Mouse (Mus musculus): ENCODE data around the gene Cox14. TPM values are rescaled to one million over a fixed set of nuclear protein-coding genes. Genes with fewer than 3 reads are reported as not detected.
A peak's percentile ranks its signal among the peaks of the same experiment; 100 is the strongest.

Cox14 gene
- total and polyA plus RNA-seq, 3 experiments = 113 to 125 TPM; not detected in 1

DNA sequence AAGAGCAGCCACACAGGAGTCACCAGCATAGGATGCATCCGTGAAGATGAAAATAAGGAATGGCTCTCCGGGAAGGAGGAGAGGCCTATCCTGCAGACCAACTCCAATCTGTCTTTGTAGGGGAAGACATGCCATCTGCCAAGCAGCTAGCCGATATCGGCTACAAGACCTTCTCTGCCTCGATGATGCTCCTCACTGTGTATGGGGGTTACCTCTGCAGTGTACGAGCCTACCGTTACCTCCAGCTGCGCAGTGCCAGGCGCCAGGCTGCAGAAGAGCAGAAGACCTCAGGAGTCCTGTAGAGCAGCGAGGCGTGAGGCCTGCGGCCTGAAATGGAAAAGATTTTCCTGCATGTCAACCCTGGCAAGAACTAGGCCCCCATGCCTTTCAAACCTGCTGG is 2.1 kb downstream of the Cox14 start (continued):
- no peak for TF ChIP-seq TAL1 (IDR thresholded peaks at IDR 0.05; ENCODE audit: low read length)
- TF ChIP-seq CTCF (IDR thresholded peaks at IDR 0.05 in 2 of 3, conservative IDR thresholded peaks at IDR 0.05 in 1 of 3; ENCODE audit: control insufficient read depth in 1 of 3, insufficient read depth in 1 of 3, low read depth in 2 of 3, low read length in 3 of 3, poor library complexity in 1 of 3, severe bottlenecking in 1 of 3) = no peak
- no peak for TF ChIP-seq USF1 (IDR thresholded peaks at IDR 0.05; ENCODE audit: low read depth, low read length)
- no peak for TF ChIP-seq ETS1 (IDR thresholded peaks at IDR 0.05; ENCODE audit: low read depth, low read length)

DNA sequence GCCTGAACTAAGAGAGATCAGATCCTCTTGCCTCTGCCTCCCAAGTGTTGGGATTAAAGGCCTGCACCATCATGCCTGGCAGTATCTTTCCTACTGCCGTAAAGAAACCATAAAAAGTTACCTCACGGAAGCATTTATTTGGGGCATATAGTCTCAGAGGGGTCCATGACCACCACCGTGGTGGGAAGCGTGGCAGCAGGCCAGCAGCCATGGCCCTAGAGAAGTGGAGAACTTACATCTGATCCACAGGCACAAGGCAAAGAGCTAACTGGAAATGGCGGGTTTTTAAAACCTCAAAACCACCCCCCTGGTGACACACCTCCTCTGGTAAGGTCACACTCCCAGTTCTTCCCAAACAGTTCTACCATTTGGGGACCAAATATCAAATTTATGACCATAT is 2.8 kb downstream of the Cox14 start:
- H3K79me2 ChIP-seq (ENCODE audit: control insufficient read depth, insufficient read depth, low read length, poor library complexity) = peaks cover 13% of the 10 kb centered on the region
- TF ChIP-seq POLR2AphosphoS5 (IDR thresholded peaks at IDR 0.05; ENCODE audit: borderline replicate concordance, low read depth, low read length) (no peak), ZNF384 (IDR thresholded peaks at IDR 0.05; ENCODE audit: low read depth, low read length) (no peak), RAD21 (IDR thresholded peaks at IDR 0.05; ENCODE audit: low read depth, low read length) (no peak), USF1 (IDR thresholded peaks at IDR 0.05; ENCODE audit: low read depth, low read length) (no peak), GATA1 (IDR thresholded peaks at IDR 0.05; ENCODE audit: low read depth, low read length) (no peak), RCOR1 (IDR thresholded peaks at IDR 0.05; ENCODE audit: low read depth, low read length) (no peak), TAL1 (IDR thresholded peaks at IDR 0.05; ENCODE audit: low read length) (no peak), ETS1 (IDR thresholded peaks at IDR 0.05; ENCODE audit: low read depth, low read length) (no peak)
- DNase-seq (ENCODE audit: low read depth, low spot score) = no peak
- no peaks in the 10 kb centered on the region for H3K27me3 ChIP-seq (ENCODE audit: control insufficient read depth in 1 of 2, insufficient read depth in 2 of 2, low read length in 2 of 2)
- H3K9me3 ChIP-seq (replicated peaks; ENCODE audit: insufficient read depth, low read length) = no peaks in the 10 kb centered on the region
- no peak overlapping the region for H3K9ac ChIP-seq (ENCODE audit: control insufficient read depth, low read depth, low read length, poor library complexity, severe bottlenecking)
- H3K27ac ChIP-seq (ENCODE audit: control insufficient read depth, low read depth, low read length) = no peak overlapping the region
- peaks cover 0 to 15% of the 10 kb centered on the region in 2 experiments; a peak in 2 of 4 replicates for H3K4me1 ChIP-seq (ENCODE audit: control insufficient read depth in 1 of 2, insufficient read depth in 2 of 2, low read length in 2 of 2)
- peaks cover 6 to 10% of the 10 kb centered on the region in 2 experiments for H3K36me3 ChIP-seq (ENCODE audit: control insufficient read depth in 1 of 2, insufficient read depth in 2 of 2, low read length in 2 of 2)
- no peak overlapping the region for H3K4me3 ChIP-seq (ENCODE audit: control insufficient read depth in 1 of 2, insufficient read depth in 1 of 2, low read depth in 2 of 2, low read length in 2 of 2)

DNA sequence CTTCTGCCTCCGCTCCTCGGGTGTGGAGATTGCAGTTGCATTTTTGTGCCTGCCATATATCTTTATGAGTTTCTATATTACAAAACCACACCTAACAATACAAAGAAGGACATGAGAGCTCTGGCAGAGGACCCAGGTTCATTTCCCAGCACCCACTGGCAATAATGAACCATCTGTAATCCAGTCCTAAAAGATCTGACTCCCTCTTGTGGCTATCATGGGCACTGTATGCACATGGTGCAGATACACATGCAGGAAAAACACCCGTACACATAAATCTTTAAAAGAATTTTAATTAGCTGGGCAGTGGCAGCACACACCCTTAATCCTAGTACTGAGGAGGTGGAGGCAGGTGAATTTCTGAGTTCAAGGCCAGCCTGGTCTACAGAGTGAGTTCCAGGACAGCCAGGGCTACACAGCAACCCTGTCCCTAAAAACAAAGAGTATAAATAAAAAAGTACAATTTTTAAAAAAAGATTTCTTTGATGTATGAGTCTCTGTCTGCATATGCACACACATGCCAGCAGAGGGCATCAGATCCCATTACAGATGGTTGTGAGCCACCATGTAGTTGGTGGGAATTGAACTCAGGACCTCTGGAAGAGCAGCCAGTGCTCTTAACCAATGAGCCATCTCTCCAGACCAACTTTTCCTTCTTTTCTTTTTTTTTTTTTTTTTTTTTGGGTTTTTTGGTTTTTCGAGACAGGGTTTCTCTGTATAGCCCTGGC is 3.8 kb downstream of the Cox14 start:
- H3K36me3 ChIP-seq (ENCODE audit: control insufficient read depth in 1 of 2, insufficient read depth in 2 of 2, low read length in 2 of 2) = peaks cover 6 to 10% of the 10 kb centered on the region in 2 experiments
- TF ChIP-seq NRF1 (IDR thresholded peaks at IDR 0.05; ENCODE audit: insufficient read depth, low read depth, low read length, poor library complexity, severe bottlenecking) (no peak), NELFE (IDR thresholded peaks at IDR 0.05; ENCODE audit: low read depth, low read length) (no peak), HCFC1 (IDR thresholded peaks at IDR 0.05; ENCODE audit: low read depth, low read length) (no peak), TCF12 (IDR thresholded peaks at IDR 0.05; ENCODE audit: low read depth, low read length) (no peak), SMC3 (IDR thresholded peaks at IDR 0.05; ENCODE audit: low read depth, low read length) (peak; percentile 45), MXI1 (IDR thresholded peaks at IDR 0.05; ENCODE audit: low read depth, low read length) (no peak), CHD2 (IDR thresholded peaks at IDR 0.05; ENCODE audit: low read length) (no peak), MAFK (IDR thresholded peaks at IDR 0.05; ENCODE audit: borderline replicate concordance, low read depth, low read length) (no peak), GABPA (IDR thresholded peaks at IDR 0.05; ENCODE audit: low read depth, low read length) (no peak), ZMIZ1 (IDR thresholded peaks at IDR 0.05; ENCODE audit: low read depth, low read length) (no peak), UBTF (IDR thresholded peaks at IDR 0.05; ENCODE audit: borderline replicate concordance, insufficient read depth, low read depth, low read length) (no peak), EP300 (IDR thresholded peaks at IDR 0.05; ENCODE audit: low read depth in 1 of 2, low read length in 2 of 2) (no peak), BHLHE40 (IDR thresholded peaks at IDR 0.05; ENCODE audit: borderline replicate concordance, low read depth, low read length) (no peak), MYC (IDR thresholded peaks at IDR 0.05; ENCODE audit: low read depth, low read length) (no peak), ZNF384 (IDR thresholded peaks at IDR 0.05; ENCODE audit: low read depth, low read length) (0 out of 2 replicates have a peak, but pooled peaks have one; percentile 17), POLR2AphosphoS2 (IDR thresholded peaks at IDR 0.05; ENCODE audit: low read length) (no peak), TAL1 (IDR thresholded peaks at IDR 0.05; ENCODE audit: low read length) (no peak), MYB (IDR thresholded peaks at IDR 0.05; ENCODE audit: low read depth, low read length) (no peak), E2F4 (IDR thresholded peaks at IDR 0.05; ENCODE audit: borderline replicate concordance, low read depth, low read length) (no peak), CTCF (IDR thresholded peaks at IDR 0.05 in 2 of 3, conservative IDR thresholded peaks at IDR 0.05 in 1 of 3; ENCODE audit: control insufficient read depth in 1 of 3, insufficient read depth in 1 of 3, low read depth in 2 of 3, low read length in 3 of 3, poor library complexity in 1 of 3, severe bottlenecking in 1 of 3) (peak; percentile 14 to 40 (median 37); a peak in 3 of 6 replicates), ZC3H11A (IDR thresholded peaks at IDR 0.05; ENCODE audit: low read depth, low read length) (peak; percentile 19; the same call in 1 of the 2 replicates)

More for the DNA sequence above, 3.8 kb downstream of the Cox14 start:
- Histone ChIP-seq H3K79me2 (ENCODE audit: control insufficient read depth, insufficient read depth, low read length, poor library complexity) (peaks cover 13% of the 10 kb centered on the region), H3K9ac (ENCODE audit: control insufficient read depth, low read depth, low read length, poor library complexity, severe bottlenecking) (no peak overlapping the region), H3K27me3 (ENCODE audit: control insufficient read depth in 1 of 2, insufficient read depth in 2 of 2, low read length in 2 of 2) (no peaks in the 10 kb centered on the region), H3K4me3 (ENCODE audit: control insufficient read depth in 1 of 2, insufficient read depth in 1 of 2, low read depth in 2 of 2, low read length in 2 of 2) (no peak overlapping the region), H3K4me1 (ENCODE audit: control insufficient read depth in 1 of 2, insufficient read depth in 2 of 2, low read length in 2 of 2) (0 out of 4 replicates have a peak, but pooled peaks cover 0 to 7% of the 10 kb centered on the region in 2 experiments), H3K27ac (ENCODE audit: control insufficient read depth, low read depth, low read length) (no peak overlapping the region), H3K9me3 (replicated peaks; ENCODE audit: insufficient read depth, low read length) (no peaks in the 10 kb centered on the region)
- peak; percentile 45 for DNase-seq (ENCODE audit: low read depth, low spot score)

All from MEL (cell line).